Mouse (Mus musculus) thymus, postnatal 25 days (tissue): ENCODE data around the gene Ncs1.
A peak's percentile ranks its signal among the peaks of the same experiment; 100 is the strongest.

Experiments
- DNase-seq: peaks from one replicate; pipeline ENCODE4 v3.0.0; 2022

Ncs1 gene

DNA sequence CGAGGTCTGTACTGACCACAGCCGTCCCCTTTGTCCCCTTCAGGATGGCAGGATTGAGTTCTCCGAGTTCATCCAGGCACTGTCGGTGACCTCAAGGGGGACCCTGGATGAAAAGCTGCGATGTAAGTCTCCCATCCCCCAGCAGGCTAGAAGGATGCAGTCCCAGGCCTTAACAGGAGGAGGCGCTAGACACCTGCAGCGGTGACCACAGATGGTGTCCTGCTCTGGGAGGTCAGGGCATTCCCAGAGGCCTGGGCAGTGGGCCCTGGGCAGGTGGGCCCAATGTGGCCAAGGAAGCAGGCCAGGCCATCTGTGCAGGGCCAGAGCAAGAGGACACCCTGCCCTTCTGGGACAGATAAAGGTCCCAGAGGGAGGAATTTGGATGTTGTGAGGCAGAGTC, 36.6 kb downstream of the Ncs1 start:
- no peak for DNase-seq

DNA sequence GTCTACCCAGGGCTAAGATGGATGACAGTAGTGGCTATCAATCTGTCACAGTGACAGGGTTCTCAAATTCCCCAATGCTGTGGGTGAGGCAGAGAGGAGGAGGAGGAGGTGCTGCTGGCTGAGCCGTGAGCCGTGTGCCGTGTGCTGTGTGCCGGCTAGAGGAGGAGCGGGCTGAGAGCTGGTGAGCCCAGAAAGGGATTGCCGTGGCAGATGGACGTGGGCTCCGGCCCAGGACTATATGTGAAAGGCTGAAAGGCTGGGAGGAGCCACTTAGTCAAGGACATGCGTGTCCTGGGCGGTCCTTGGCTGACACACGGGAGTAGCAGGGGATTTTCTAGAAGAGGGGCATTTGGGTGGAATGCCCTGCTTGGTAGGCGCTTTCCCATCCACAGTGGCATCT, 37.3 kb downstream of the Ncs1 start:
- no peak for DNase-seq

DNA sequence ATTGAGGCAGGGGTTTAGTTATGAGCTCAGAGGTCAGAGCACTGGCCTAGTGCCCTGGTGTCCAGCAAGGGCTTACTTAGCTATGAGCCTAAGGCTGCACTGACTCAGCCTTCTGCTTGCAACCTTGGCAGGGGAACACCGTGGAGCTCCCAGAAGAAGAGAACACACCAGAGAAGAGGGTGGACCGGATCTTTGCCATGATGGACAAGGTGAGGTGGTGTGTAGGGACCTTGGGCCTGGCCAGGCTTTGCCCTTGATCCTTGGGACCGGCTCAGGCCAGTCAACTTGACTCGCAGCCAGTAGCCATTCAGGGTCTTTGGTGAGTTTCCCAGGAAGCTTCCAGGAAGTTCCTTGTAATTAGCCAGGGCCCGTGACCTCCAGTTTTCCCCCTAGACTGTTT, 38.9 kb downstream of the Ncs1 start:
- no peak for DNase-seq

DNA sequence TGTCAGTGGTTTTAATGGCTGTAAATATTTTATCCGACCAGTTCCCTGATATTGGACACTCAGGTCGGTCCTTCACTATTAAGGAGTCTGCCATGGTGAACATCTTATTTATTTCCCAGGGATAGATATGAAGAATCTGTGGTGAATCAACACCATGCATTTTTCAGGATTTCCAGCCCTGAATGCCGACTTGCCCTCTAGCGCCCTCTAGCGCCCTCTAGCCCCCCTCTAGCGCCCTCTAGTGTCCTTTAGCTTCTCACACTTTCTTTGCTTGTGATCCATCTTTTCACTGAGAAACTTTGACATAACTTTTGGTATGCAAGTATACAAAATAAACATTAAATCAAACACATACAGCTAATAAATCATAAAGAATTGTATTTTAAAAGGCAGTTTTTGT, 45.8 kb downstream of the Ncs1 start:
- peak; percentile 60 for DNase-seq

DNA sequence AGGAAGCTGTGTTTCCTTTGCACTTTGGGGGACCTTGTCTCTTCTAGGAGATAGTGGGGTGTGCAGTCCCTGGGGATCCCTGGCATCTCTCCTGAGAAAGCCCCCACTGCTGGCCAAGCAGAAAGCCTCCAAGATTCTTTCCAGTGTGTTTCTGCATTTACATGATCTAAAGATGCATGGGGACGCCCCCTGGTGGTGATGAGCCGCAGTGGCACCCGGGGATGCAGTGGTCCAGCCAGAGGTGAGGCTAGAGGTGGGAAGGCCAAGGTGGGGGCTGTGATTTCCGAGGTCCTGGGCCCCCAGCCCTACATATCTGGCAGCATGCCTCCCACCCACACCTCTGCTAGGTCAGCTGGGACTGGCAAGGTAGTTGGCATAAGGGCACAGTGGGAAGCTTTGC, 49.4 kb downstream of the Ncs1 start:
- DNase-seq: peak; percentile 79

DNA sequence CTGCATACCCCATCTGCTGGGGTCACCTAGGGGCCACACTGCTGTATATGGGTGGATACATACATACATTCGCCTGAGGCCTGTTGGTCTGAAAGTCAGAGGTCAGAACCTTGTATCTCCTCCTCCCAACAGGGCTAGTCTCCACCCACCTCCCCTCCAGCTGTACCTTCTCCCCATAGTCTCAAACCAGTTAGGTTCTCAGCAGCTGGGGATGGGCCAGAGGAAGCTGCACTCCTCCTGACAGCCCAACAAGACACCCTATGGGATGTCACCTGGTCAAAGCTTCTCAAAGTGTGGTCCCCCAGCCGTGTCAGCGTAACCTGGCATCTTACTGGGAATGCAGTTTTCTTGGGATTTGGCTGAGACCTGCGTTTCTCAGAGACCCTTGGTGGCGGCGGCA, 50.8 kb downstream of the Ncs1 start:
- no peak for DNase-seq

DNA sequence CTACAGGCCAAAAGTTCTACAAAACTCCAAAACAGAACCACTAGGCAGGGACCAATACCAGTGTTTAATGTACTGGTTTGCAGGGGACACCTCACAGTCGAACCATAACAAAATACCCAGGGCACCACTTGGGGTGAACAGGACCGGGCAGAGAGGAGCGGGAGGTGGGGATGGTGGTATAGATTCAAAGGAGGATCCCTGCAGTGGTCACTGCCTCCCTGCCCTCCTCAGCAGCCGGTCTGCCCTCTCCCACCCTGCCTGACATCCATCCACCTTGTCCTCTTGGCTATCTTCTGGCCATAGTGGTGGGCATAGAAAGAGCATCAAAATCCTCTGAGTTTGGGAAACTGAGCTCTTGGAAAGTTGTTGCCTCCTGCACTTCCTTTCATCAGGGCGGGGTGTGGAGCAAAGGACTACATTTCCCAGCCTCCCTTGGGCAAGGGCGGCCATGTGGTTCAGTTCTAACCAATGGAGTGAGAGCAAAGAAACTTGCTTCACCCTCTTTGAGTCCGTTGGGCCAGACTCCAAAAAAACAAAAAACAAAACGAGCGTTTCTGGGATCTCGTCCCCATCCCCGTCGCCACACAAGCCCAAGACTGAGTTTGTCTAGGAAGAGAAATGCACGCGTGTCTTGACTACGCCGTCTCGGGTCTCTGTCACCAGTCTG, 52.1 kb downstream of the Ncs1 start:
- DNase-seq: peak; percentile 54

DNA sequence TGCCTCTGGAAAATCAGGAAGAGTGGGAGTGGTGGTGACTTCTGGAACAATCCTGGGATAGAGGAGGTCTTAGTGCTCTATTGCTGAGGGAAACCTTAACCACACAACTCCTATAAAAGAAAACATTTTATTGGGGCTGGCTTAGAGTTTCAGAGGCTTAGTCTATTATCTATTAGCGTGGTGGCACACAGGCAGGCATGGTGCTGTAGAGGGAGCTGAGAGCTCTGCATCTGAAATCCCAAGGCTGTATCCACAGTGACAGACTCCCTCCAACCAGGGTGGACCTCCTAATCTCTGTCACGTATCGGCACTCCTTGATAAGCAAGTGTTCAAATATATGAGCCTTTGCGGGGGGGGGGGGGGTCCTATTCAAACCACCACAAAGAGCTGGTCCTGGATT, 53.2 kb downstream of the Ncs1 start:
- no peak for DNase-seq

DNA sequence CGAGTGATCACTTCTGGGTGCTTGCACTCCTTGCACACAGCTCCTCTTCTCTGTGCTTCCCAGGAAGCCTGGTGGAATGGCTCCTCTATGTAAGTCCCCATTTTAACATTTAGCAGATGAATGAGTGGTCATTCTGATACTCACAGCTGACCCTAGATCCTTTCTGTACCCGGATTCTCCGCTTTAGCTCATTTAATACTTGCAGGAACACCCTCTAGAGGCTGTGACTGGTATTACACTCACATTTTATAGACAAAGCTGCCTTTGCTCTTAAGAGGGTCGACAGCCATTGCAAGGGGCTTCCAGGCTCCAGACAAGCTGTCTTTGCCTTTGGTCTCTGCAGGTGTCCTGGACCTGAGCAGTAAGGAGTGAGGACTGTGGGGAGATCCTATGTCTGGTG, 53.6 kb downstream of the Ncs1 start:
- DNase-seq: peak; percentile 17

DNA sequence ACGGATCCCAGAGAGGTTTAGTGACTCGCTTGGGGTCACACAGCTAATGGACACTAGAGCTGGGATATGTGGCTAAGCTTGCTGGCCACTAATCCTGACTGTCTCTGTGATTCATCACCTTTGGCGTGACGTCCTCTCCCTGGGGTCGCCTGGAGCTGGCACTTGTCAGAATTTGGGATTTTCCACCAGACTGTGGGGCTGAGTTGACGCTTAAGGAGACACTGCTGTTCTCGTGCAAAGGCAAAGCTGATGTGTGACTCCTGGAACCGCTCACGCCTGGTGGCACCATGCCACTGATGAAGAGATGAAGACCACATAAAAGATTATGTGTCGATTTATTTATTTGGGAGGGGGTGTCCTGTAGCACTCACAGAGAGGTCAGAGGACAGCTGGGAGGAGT, 54.4 kb downstream of the Ncs1 start:
- no peak for DNase-seq

DNA sequence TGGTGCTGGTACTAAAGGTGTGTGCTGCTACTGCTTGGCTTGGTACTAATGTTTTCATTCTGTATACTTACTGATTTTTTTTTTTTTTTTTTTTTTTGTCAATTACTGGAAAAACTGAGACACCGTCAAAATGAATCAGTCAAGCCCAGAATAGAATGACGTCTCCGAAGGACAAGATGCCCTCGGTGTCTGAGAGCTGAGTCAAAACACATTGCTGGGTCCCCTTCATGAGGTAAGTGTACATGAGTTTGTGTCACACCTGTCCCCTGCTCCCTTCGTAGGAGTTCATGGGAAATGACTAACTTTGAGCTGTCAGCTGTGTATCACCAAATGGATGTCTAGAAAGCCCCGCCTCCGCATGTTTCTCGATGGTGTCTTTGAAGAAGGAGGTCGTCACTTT, 57.6 kb downstream of the Ncs1 start:
- DNase-seq: no peak

DNA sequence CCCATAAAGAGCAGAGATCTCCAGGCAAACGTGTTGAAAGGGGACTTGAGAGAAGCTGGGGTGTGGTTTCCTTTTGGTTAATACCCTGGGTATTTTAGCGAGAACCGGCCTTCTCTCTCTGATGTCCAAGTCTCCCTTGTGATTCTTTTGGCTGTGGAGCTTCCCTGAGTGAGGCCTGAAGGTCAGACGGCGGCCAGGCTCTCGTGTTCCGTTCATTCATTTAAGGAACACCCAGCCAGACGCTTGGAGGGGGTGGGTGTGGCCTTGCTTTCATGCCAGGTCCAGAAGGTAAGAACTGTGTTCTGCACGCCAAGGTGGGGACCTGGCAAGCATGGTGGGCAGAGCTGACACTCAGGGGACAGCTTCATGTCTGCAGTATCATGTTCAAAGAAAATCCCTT, 58.6 kb downstream of the Ncs1 start:
- no peak for DNase-seq

DNA sequence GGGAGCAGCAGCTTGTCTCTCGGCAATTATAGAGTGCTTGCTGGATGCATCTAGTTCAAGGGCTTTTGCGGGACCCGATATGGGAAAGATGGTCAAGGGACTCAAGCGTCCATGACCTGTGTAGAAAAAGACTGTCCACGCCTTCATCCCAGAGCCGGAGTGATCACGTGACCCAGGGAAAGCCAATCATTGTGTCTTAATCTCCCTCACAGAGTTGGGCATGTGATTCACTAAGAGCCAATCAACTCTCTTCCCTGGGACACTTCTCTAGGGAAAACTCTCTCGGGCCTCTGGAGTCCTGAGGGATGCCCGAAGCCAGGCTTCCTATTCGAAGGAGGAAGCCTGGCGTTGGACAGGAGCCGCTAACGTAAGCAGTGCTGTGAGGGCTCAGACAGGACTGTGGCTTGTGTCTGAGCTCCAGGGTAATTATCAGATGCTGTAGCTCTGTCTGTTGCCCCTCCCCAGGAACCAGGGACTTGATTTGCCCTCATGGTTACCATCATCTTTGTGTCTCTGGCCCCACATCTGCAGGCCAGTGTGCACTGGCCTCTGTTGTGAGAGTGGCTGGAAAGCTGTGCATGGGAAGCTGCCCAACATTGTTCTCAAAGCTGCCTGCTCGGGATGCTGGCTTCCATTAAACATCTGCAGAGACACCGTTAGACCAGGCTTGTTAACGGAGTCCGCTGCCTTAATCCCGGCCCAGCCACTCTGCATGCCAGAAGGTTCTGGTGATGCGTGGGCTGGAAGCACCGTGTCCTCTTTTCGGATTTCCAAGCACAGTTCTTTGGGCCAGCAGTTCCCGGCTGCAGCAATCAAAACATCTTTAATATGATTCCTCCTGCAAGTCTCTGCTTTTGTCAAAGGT, 59.4 kb downstream of the Ncs1 start:
- no peak for DNase-seq

DNA sequence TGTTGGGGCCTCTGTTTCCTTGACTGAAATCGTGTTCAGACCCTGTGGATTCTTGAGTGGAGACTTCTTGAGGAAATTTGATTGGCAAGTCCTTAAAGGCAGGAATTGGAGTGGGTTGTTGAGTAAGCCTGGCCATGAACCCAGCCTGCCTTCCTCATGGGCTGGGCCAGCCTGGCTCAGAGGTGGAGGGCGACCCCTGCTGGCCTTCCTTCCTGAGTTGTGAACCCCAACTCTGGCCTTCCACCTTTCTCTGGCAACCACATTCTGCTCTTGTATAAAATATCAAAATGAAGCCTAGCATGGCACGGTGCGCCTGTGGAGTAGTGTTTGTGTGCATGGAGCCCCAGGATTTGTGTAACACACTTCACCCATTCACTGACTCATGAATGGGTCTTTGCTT, 60.1 kb downstream of the Ncs1 start:
- peak; percentile 44 for DNase-seq

DNA sequence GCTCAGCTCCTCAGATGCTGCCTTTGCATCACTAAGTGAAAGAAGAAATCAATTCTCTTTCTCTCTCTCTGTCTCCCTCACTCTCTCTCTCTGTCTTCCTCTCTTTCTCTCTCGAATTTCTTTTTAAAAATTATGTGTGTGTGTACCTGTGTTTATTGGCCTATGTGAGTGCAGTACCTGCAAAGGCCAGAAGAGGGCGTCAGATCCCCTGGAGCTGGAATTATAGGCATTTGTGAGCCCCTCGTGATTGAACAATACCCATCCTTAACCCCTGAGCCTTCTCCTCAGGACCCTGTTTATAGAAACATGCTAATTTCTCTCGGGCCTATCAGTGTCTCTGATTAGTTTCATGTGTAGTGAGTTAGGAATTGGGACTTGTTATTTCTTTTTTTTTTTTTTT, 62.6 kb downstream of the Ncs1 start:
- DNase-seq: no peak

DNA sequence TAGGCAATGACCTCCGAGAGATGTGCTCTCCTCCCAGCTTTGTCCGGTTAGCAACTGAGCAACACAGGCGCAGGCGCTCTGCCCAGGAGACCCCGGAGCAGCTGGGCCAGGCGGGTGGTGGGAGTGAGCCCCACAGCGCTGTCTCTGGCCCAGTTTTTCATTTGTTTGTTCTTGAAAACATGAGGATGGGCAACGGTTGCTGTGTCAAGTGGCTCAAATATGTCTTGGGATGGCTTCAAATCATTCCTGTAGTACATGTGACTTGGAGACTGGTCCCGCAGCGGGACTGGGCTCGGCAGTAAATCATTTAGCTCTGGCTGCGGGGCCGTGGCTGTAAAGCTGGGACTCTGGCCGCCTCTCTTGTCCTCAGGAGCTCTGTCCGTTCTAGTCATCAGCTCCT, 63.9 kb downstream of the Ncs1 start:
- no peak for DNase-seq

DNA sequence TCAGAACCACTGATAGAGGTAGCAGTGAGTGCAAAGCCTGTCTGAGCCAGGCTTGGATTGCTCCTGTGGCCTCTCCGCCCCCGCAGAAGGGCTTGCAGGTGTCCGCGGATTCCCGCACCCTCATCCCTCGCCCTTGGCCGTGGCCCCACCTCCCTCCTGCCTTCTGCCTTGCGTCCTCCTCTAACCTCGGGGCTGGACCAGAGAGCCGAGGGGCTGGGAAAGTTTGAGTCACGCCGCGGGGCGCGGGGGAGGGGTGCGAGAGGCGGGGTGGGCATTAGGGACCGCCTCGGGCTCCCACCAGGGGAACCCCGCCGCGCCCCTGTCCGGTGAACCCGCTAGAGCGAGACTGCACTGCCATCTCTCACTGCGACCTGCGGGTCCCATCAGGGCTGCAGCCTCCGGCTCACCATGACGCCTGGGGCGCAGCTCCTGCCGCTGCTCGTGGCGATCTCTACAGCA, 68.4 kb downstream of the Ncs1 start, which contains the start of gene Hmcn2:
TSS of gene Hmcn2 (plus strand) at position 409 of the 459 bp plus-strand sequence.
- no peak for DNase-seq

DNA sequence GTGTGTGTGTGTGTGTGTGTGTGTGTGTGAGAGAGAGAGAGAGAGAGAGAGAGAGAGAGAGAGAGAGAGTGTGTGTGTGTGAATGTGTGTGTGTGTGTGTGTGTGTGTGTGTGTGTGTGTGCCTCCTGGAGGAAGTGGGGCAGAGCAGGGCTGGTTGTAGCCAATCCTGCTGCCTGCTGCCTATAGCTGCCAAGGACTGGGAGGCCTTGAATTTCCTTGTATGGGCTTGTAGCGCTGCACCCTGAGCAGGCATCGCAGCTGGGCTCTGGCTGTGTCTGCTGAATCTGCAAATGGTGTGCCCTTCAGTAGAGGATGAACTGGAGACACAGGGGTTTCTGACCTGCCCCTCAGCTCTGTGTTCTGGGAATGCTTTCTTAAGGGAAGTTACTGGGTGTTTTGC, 72.5 kb downstream of the Ncs1 start:
- DNase-seq: no peak

DNA sequence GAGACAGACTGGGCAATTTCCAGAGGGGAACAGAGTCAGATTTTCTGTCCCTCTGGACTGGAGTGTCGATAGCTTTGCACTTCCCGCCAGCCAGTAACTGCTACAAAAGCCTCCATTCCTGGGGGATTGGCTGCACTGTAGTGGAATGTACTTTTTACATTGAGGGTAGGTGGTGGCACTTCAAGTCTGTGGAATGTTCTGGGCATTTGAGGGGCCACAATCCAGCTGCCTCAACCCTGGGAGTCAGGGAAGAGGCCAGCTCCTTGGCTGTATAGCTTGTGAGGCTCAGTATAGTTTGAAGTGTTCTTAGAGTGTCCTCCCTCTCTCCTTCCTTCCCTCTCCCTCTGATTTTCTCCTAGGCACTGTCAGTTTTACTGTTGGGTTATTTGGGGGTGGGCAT, 73.6 kb downstream of the Ncs1 start:
- no peak for DNase-seq

DNA sequence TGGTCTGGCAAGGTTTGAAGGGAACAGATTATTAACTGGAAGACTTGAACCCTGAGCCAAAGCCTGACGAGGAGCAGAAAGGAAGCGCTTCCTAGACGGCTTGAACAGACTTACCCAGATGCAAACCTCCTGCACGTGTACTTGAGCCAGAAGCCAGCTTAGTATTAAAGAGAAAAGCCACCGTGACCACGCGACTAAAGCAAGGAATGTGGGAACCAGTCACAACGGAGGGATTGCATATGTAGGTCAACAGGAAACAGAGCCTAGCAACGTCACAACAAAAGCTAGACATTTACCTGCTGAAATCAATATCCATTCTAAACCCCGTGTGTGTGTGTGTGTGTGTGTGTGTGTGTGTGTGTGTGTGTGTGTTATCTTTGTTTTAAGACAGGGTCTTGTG, 81.6 kb downstream of the Ncs1 start:
- DNase-seq: no peak

DNA sequence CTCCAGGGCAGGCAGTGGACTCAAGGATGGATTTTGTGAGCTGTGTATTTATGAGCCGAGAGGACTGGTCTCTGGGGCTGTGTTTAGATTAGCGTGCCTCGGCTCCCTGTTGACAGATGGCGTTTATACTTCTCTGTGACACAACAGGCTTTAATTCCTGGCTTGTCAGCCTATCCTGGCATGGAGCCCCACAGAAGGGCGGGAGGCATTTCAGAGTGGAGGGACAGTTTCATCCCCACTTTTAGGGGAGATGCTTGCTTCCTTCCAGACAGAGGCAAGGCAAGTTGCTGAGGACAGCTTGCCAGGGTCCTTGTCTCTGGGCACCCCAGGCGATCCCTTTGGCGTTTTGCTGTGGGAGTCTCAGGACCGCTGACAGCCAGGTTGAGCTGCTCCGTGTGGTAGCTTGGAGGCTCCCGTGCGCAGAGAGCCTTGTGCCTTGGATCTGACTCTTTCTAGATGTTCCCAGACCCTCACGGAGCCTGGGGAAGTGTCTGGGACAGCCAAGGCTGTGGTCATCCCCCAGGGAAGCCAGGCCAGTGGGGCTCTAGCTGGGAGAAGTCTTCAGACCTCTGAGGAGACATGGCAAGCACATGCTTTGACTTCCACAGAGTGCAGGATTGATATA, 92.2 kb downstream of the Ncs1 start:
- DNase-seq: no peak

DNA sequence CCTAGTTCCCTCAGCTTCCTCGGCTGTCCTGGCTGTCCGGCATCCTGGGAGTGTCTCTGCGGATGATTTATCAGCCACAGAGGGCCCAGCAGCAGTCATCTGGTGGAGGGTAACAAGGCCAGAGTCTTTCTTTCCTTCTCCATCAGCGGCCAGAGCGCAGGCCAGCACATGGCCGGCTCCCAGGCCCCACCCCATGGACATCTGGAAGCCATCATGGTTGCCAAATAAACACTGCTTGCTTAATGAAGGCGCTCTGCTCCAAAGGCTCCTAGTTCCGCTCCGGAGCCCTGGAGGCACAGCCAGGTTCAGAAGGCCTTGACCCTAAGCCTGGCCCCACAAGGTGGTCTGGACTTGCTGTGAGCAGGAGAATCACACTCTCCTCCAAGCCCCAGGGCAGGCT, 94.2 kb downstream of the Ncs1 start:
- DNase-seq: no peak

DNA sequence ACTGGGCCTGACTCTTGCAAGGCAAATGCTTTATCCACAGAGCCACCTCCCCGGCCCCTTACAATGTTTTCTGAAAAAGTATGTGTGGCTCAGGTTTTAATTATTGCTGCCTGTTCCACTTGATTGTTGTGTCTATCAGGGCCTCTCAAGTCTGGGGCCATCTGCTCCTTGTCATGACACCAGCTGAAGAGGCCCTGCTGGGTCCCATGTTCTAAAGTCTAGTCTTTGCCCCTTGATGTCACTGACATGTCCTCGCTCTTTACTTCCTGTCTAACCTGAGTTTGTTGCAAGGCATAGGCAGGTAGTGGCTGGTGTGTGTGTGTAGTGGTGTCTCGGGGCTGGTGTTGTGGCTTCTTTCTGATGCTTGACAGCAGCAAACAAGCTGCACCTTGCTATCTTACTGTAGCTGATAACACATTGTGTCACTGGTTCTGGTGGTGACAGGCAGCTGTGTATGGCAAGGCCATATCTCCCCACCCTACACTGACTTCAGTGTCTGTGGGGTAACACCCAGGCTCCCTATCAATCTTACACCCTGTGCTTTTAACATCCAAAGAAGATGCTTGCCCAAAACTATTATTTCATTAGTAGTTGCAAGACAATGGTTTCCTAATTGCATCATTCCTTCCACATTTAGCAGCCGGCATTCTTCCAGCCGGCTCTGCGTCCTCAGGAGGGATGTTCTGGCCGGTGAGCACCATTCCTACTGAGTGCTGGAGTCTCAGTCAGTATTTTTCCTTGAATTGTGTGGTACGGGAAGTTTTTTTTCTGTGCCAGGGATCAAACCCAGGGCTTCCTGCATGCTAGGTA, 96.3 kb downstream of the Ncs1 start:
- no peak for DNase-seq
